Mouse (Mus musculus): ENCODE results near the gene Selenok.

DNA sequence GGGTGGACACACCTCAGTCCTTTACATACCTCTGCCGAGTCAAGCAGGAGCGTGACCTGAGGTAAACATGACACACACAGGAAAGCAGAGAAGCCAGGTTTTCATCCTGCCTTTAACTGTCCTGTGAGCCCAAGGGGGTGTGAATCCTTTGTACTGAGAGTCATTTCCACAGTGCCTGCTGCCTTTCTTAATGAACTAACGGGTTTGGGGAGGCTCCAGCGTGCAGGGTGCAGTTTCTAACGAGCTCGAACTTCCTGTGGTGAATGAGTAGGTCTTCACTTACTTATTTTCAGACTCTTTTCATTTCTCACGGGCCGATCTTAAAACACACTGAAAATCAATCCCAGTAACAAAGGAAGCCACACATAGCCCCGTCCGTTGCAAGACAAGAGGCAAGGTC, 46.4 kb downstream of the Selenok start:
- TF ChIP-seq CTCF (IDR thresholded peaks at IDR 0.05; ENCODE audit: borderline replicate concordance, extremely low read depth, insufficient read depth, insufficient read length) (no peak), POLR2A (IDR thresholded peaks at IDR 0.05; ENCODE audit: borderline replicate concordance, extremely low read depth, insufficient read depth, insufficient read length, poor library complexity, severe bottlenecking) (no peak)

All from brain, embryonic 14.5 days (tissue).